Mouse (Mus musculus): ENCODE measurements around the gene Lypd5. TPM values are rescaled to one million over a fixed set of nuclear protein-coding genes. Genes with fewer than 3 reads are reported as not detected.
"Not testable (repeated sequence)": the region's sequence is repeated elsewhere in the genome, so short reads cannot be mapped to it uniquely, and the experiment has no call there.

Gene Lypd5
- polyA plus RNA-seq, 1 experiment from 2014 or later: not detected

- DNase-seq (ENCODE audit: low spot score): no peak
Observed at GRCm38 (mm10) chr7:24394054-24394453, 45.1 kb downstream of the Lypd5 start.

DNA sequence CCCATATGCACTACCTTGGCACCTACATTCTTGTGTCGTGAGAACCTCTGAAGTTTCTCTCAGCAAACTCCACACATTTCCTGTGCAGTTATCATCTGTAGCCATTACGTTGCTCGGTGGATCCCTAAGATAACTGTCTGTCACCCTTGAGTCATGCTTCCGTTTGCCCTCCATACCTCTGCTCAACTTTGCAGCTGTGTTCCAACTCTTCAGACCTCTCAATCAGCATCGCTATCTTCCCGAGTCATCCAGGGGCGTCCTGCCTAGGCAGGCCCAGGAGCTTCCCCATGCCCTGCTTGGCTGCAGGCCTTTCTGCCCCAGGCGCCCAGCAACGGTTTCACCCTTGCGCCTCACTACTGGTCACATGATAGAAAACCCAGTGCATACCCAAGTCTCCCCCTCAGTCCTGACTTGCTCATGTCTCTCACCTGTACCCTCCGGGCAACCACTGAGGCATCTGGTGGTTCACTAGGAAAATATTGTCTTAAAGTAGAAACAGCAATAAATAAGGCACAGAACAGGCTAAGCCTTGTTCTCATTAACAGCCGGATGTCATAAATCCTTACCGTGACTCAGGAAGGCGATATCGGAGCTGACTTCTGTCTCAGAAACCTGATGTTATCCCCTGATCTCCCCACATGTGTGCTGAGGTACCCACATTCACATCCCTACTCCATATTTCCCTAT lies 45.6 kb downstream of the Lypd5 start:
- H3K27ac ChIP-seq: no peak overlapping the region
- DNase-seq (ENCODE audit: low spot score): no peak
- H3K4me3 ChIP-seq: no peak overlapping the region
- H3K36me3 ChIP-seq: no peaks in the 10 kb centered on the region
- no peaks in the 10 kb centered on the region; the same call in 1 of the 2 replicates for H3K4me1 ChIP-seq
- no peaks in the 10 kb centered on the region for H3K27me3 ChIP-seq (ENCODE audit: insufficient read depth, poor library complexity, severe bottlenecking)
- no peaks in the 10 kb centered on the region for H3K9me3 ChIP-seq
- 75% methylated on average over 15 of the region's 15 CpGs for WGBS

More at GRCm38 (mm10) chr7:24394054-24394453, 45.1 kb downstream of the Lypd5 start:
- no peaks in the 10 kb centered on the region for H3K36me3 ChIP-seq
- no peaks in the 10 kb centered on the region; the same call in 1 of the 2 replicates for H3K4me1 ChIP-seq
- no peak overlapping the region for H3K27ac ChIP-seq
- H3K27me3 ChIP-seq (ENCODE audit: insufficient read depth, poor library complexity, severe bottlenecking): no peaks in the 10 kb centered on the region
- H3K4me3 ChIP-seq: no peak overlapping the region
- no peaks in the 10 kb centered on the region for H3K9me3 ChIP-seq
- 69% methylated on average over 3 of the region's 3 CpGs for WGBS

DNA sequence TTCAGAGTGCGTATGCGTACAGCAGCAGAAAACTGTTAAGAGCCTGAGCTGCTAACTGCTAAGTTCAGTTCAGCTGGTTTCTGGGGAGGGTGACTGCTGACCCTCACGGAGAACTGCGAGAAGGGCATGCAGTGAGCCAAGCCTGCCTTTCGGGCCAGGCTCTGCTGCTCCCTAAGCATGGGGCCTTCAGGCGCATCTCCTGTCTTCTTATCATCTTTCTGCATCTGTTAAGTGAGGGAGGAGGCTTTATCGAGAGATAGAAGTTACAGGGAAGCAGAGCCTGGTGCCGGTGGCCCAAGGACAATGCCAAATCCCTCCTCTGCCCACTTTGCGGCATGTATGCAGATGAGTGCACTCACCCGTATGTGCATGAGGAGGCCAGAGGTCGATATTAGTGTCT lies 47.8 kb downstream of the Lypd5 start:
- WGBS: 69% methylated on average over 11 of the region's 11 CpGs
- no peaks in the 10 kb centered on the region for H3K9me3 ChIP-seq
- no peaks in the 10 kb centered on the region for H3K27me3 ChIP-seq (ENCODE audit: insufficient read depth, poor library complexity, severe bottlenecking)
- H3K36me3 ChIP-seq: peaks cover 3% of the 10 kb centered on the region; the same call in 1 of the 2 replicates
- H3K27ac ChIP-seq: no peak overlapping the region
- H3K4me1 ChIP-seq: 0 out of 2 replicates have a peak, but pooled peaks cover 3% of the 10 kb centered on the region
- no peak for DNase-seq (ENCODE audit: low spot score)
- no peak overlapping the region for H3K4me3 ChIP-seq

DNA sequence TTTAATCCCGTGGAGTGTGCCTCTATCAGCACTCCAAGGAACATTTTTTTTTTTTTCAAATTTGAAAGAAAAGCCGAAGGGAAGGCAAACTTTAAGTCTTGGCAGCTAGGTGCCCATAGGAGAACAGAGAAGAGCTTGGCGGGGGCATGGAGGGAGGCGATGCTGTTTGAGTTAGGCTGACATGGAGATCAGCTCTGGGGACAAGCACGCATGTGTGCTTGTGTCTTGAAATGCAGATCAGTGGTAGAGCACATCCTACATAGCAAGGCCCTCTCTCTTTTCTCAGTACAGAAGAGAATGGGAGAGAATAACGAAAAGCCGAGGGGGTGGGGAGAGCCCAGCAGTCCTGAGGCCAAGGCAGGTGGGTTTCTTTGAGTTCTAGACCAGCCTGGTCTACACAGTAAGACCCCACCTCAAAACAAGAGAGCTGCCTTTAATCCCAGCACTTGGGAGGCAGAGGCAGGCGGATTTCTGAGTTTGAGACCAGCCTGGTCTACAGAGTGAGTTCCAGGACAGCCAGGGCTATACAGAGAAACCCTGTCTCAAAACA lies 49.4 kb downstream of the Lypd5 start:
- 91% methylated on average over 8 of the region's 8 CpGs for WGBS

DNA sequence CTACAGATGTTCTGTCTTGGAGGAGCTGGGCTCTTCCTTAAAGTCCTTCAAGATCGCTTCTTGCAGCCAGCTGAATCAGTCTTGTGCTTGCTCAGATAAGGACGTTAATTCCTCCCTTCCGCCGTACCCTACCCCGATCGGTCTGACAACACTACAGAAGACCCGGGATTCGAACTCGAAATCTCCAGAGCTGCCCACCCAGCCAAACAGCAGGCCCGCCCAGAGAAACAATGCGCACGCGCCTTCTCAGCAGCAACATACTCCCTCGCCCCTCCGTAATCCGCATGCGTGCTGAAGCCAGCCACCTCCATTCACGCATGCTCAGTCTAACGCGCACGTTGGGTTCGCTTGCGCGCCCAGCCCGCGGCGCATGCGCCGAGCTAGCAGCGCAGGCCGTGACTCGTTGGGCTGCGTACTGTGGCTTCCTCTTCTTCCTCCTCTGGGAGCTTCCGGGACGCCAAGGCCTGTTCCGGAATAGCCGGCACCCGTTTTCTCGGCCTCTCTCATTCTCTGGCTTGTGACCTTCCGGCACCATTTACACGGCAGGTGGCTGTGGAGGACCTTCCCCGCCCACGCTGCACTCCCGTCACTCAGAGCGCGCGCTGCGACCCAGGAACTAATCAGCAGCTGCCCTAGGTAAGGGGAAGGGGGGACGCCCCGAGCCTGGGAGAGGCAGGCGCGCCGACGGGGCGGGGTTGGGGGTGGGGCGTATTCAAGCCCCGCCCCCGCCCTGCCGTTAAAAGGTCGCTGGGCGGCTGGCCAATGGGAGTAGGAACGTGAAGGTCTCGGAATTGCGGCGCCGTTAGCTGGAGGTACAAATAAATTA lies 50.5 kb downstream of the Lypd5 start, which contains the start of gene Smg9:
Gene Smg9 (plus strand): TSS at position 364 of the 826 bp plus-strand sequence.
- 0 out of 2 replicates have a peak, but pooled peaks cover 3% of the 10 kb centered on the region for H3K4me1 ChIP-seq
- peak within 1 kb of the TSS; percentile 95 for H3K27ac ChIP-seq
- WGBS: 2% methylated on average over 65 of the region's 66 CpGs
- H3K36me3 ChIP-seq: peaks cover 25% of the 10 kb centered on the region
- peak within 1 kb of the TSS; percentile 70 for H3K4me3 ChIP-seq
- DNase-seq (ENCODE audit: low spot score): peak; percentile 99
- H3K27me3 ChIP-seq (ENCODE audit: insufficient read depth, poor library complexity, severe bottlenecking): no peaks in the 10 kb centered on the region
- 0 out of 2 replicates have a peak, but pooled peaks cover 2% of the 10 kb centered on the region for H3K9me3 ChIP-seq

More for the DNA sequence above, 49.4 kb downstream of the Lypd5 start:
- Histone ChIP-seq H3K27me3 (ENCODE audit: insufficient read depth, poor library complexity, severe bottlenecking) (no peaks in the 10 kb centered on the region), H3K4me1 (0 out of 2 replicates have a peak, but pooled peaks cover 3% of the 10 kb centered on the region), H3K4me3 (peak overlapping the region; percentile 70; the same call in 1 of the 2 replicates), H3K36me3 (peaks cover 16% of the 10 kb centered on the region), H3K9me3 (0 out of 2 replicates have a peak, but pooled peaks cover 2% of the 10 kb centered on the region), H3K27ac (no peak overlapping the region; the same call in 1 of the 2 replicates)
- no peak for DNase-seq (ENCODE audit: low spot score)

- peak overlapping the region; percentile 95 for H3K27ac ChIP-seq
- 18% methylated on average over 3 of the region's 3 CpGs for WGBS
- H3K4me1 ChIP-seq: 0 out of 2 replicates have a peak, but pooled peaks cover 3% of the 10 kb centered on the region
- H3K27me3 ChIP-seq (ENCODE audit: insufficient read depth, poor library complexity, severe bottlenecking): no peaks in the 10 kb centered on the region
- 0 out of 2 replicates have a peak, but pooled peaks cover 2% of the 10 kb centered on the region for H3K9me3 ChIP-seq
- no peak for DNase-seq (ENCODE audit: low spot score)
- peak overlapping the region; percentile 70 for H3K4me3 ChIP-seq
- peaks cover 31% of the 10 kb centered on the region for H3K36me3 ChIP-seq
Observed at GRCm38 (mm10) chr7:24400082-24400452, 51.1 kb downstream of the Lypd5 start.

- not testable (repeated sequence) for H3K4me3 ChIP-seq; H3K27ac ChIP-seq; H3K4me1 ChIP-seq; H3K27me3 ChIP-seq (ENCODE audit: insufficient read depth, poor library complexity, severe bottlenecking); DNase-seq (ENCODE audit: low spot score); H3K9me3 ChIP-seq
- WGBS: 89% methylated on average over 4 of the region's 4 CpGs
- peaks cover 36% of the 10 kb centered on the region for H3K36me3 ChIP-seq
Observed at GRCm38 (mm10) chr7:24400489-24400888, 51.5 kb downstream of the Lypd5 start.

DNA sequence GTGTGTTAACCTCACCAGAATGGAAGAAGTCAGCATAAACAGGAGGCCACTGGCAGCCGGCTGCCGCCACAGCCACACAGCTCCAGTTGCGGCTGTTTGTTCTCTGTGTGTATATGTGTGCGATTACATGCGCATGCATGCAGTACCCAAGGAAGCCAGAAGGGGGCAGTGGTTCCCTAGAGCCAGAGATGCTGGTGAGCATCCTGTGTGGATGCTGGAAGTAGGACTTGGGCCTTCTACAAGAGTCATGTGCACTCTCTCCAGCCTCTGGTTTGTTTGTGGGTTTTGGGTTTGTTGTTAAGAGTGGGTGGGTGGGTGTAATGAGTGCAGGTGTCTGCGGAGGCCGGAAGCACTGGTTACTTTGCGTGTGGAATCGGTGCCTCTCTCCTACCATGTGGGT lies 53.9 kb downstream of the Lypd5 start:
- Histone ChIP-seq H3K9me3 (0 out of 2 replicates have a peak, but pooled peaks cover 2% of the 10 kb centered on the region), H3K36me3 (peaks cover 55% of the 10 kb centered on the region), H3K4me1 (peaks cover 3% of the 10 kb centered on the region; the same call in 1 of the 2 replicates), H3K27ac (no peak overlapping the region), H3K27me3 (ENCODE audit: insufficient read depth, poor library complexity, severe bottlenecking) (no peaks in the 10 kb centered on the region), H3K4me3 (no peak overlapping the region)
- no peak for DNase-seq (ENCODE audit: low spot score)
- 97% methylated on average over 9 of the region's 9 CpGs for WGBS

Small RNA genes within 50 kb of the gene (microRNA-seq; reads per million reads assigned to microRNA genes)
- not detected for gene Gm27592

Other genes starting within 250 kb of the Lypd5 start
- gene Zfp112, start 236.9 kb upstream of the Lypd5 start, polyA plus RNA-seq (2016; fragmentation: Nextera tagmentation; extraction: Ambion mirVana): 4.6 and 5.0 TPM in 2 replicates
- gene Zfp235, start 215.0 kb upstream of the Lypd5 start, polyA plus RNA-seq (2016; fragmentation: Nextera tagmentation; extraction: Ambion mirVana): 8.1 and 11.5 TPM in 2 replicates
- gene Zfp114, start 174.1 kb upstream of the Lypd5 start, polyA plus RNA-seq (2016; fragmentation: Nextera tagmentation; extraction: Ambion mirVana): 4.7 and 5.0 TPM in 2 replicates
- gene Zfp111, start 137.8 kb upstream of the Lypd5 start, polyA plus RNA-seq (2016; fragmentation: Nextera tagmentation; extraction: Ambion mirVana): 7.3 and 8.4 TPM in 2 replicates
- gene Zfp109, start 111.6 kb upstream of the Lypd5 start, polyA plus RNA-seq (2016; fragmentation: Nextera tagmentation; extraction: Ambion mirVana): 4.4 and 4.6 TPM in 2 replicates
- gene Zfp108, start 94.4 kb upstream of the Lypd5 start, polyA plus RNA-seq (2016; fragmentation: Nextera tagmentation; extraction: Ambion mirVana): 1.8 and 2.5 TPM in 2 replicates
- gene Zfp93, start 78.8 kb upstream of the Lypd5 start, polyA plus RNA-seq (2016; fragmentation: Nextera tagmentation; extraction: Ambion mirVana): 5.8 and 6.4 TPM in 2 replicates
- 20.7 and 27.2 TPM in 2 replicates for gene Zfp61, start 48.0 kb upstream of the Lypd5 start, polyA plus RNA-seq (2016; fragmentation: Nextera tagmentation; extraction: Ambion mirVana)
- gene Zfp94, start 32.5 kb upstream of the Lypd5 start, polyA plus RNA-seq (2016; fragmentation: Nextera tagmentation; extraction: Ambion mirVana): 7.0 and 10.1 TPM in 2 replicates
- not detected in 2 replicates for gene Tescl, start 15.3 kb upstream of the Lypd5 start, polyA plus RNA-seq (2016; fragmentation: Nextera tagmentation; extraction: Ambion mirVana)
- gene Kcnn4, start 21.1 kb downstream of the Lypd5 start, polyA plus RNA-seq (2016; fragmentation: Nextera tagmentation; extraction: Ambion mirVana): 11.7 and 14.2 TPM in 2 replicates
- gene Smg9, start 50.4 kb downstream of the Lypd5 start, polyA plus RNA-seq (2016; fragmentation: Nextera tagmentation; extraction: Ambion mirVana): 25.4 and 27.7 TPM in 2 replicates
- 0.16 TPM in 1 of 2 replicates, not detected in the other for gene Irgc1, start 103.1 kb downstream of the Lypd5 start, polyA plus RNA-seq (2016; fragmentation: Nextera tagmentation; extraction: Ambion mirVana)
- gene Plaur, start 113.3 kb downstream of the Lypd5 start, polyA plus RNA-seq (2016; fragmentation: Nextera tagmentation; extraction: Ambion mirVana): 4.3 and 7.3 TPM in 2 replicates
- 0.54 and 0.63 TPM in 2 replicates for gene Cadm4, start 132.8 kb downstream of the Lypd5 start, polyA plus RNA-seq (2016; fragmentation: Nextera tagmentation; extraction: Ambion mirVana)
- 41.9 and 61.3 TPM in 2 replicates for gene Zfp428, start 157.8 kb downstream of the Lypd5 start, polyA plus RNA-seq (2016; fragmentation: Nextera tagmentation; extraction: Ambion mirVana)
- gene AC161166.1, start 163.3 kb downstream of the Lypd5 start, polyA plus RNA-seq (2016; fragmentation: Nextera tagmentation; extraction: Ambion mirVana): 0.46 and 0.49 TPM in 2 replicates
- gene Irgq, start 181.5 kb downstream of the Lypd5 start, polyA plus RNA-seq (2016; fragmentation: Nextera tagmentation; extraction: Ambion mirVana): 5.3 and 5.7 TPM in 2 replicates
- gene Pinlyp, start 196.9 kb downstream of the Lypd5 start, polyA plus RNA-seq (2016; fragmentation: Nextera tagmentation; extraction: Ambion mirVana): 0.21 TPM in 1 of 2 replicates, not detected in the other
- 103 and 106 TPM in 2 replicates for gene Xrcc1, start 197.1 kb downstream of the Lypd5 start, polyA plus RNA-seq (2016; fragmentation: Nextera tagmentation; extraction: Ambion mirVana)
- 20.0 and 20.7 TPM in 2 replicates for gene Ethe1, start 238.3 kb downstream of the Lypd5 start, polyA plus RNA-seq (2016; fragmentation: Nextera tagmentation; extraction: Ambion mirVana)
- 0.60 and 1.3 TPM in 2 replicates for gene Zfp575, start 238.4 kb downstream of the Lypd5 start, polyA plus RNA-seq (2016; fragmentation: Nextera tagmentation; extraction: Ambion mirVana)

Data from heart, embryonic 10.5 days (tissue).